Mouse (Mus musculus) stomach, embryonic 15.5 days (tissue): Measurements from ENCODE around the gene Sctr. TPM values are rescaled to one million over a fixed set of nuclear protein-coding genes. Genes with fewer than 3 reads are reported as not detected.

Experiments
- ATAC-seq: fragments of 200-750 bp; cut with Nextera tagmentation; 2 replicates; pipeline ENCODE4 v1.8.0; 2017; ENCODE audit warnings: low read depth, moderate number of reproducible peaks, moderate TSS enrichment; ENCODE audit not compliant: insufficient read depth, low FRiP score
- H3K27ac ChIP-seq: fragments of 300-500 bp; sonication (generic); 2 replicates; pipeline ENCODE4 v1.5.1; 2015; ENCODE audit warnings: mild to moderate bottlenecking, inconsistent platforms
- H3K27me3 ChIP-seq: fragments of 300-500 bp; sonication (generic); replicated peaks from 2 replicates; pipeline ENCODE4 v1.6.1; 2015; ENCODE audit warnings: inconsistent platforms
- H3K36me3 ChIP-seq: fragments of 300-500 bp; sonication (generic); 2 replicates; pipeline ENCODE4 v1.6.1; 2015; ENCODE audit warnings: inconsistent platforms
- H3K4me1 ChIP-seq: fragments of 300-500 bp; sonication (generic); 2 replicates; pipeline ENCODE4 v1.6.1; 2015; ENCODE audit warnings: inconsistent platforms
- H3K4me2 ChIP-seq: fragments of 300-500 bp; sonication (generic); 2 replicates; pipeline ENCODE4 v1.6.1; 2015; ENCODE audit warnings: mild to moderate bottlenecking, inconsistent platforms
- H3K4me3 ChIP-seq: fragments of 300-500 bp; sonication (generic); replicated peaks from 2 replicates; pipeline ENCODE4 v1.5.1; 2015; ENCODE audit warnings: inconsistent platforms
- H3K9ac ChIP-seq: fragments of 300-500 bp; sonication (generic); 2 replicates; pipeline ENCODE4 v1.6.1; 2015; ENCODE audit warnings: inconsistent platforms
- H3K9me3 ChIP-seq: fragments of 300-500 bp; sonication (generic); 2 replicates; pipeline ENCODE4 v1.6.1; 2016; ENCODE audit warnings: inconsistent platforms
- WGBS: fragments of 180-500 bp; shearing (Covaris S2); methylation state at CpG from one replicate; pipeline ENCODE4 v1.1.7; 2015; 5-methylcytosine and 5-hydroxymethylcytosine counted together
- polyA plus RNA-seq: library from polyadenylated mRNA; unstranded; fragments of >200 nt; fragmentation: Nextera tagmentation; extraction: Ambion mirVana; gene quantifications from 2 replicates; pipeline ENCODE4 v1.2.1, GENCODE M21; 2015

Sctr gene
- polyA plus RNA-seq, 1 experiment from 2014 or later: 1.3 TPM

GRCm38 (mm10) chr1:120007851-120008588, 1.3 kb downstream of the Sctr start:
- H3K4me1 ChIP-seq: no peaks in the 10 kb centered on the region; the same call in none of the 2 replicates
- peak overlapping the region; percentile 74 for H3K4me2 ChIP-seq
- no peaks in the 10 kb centered on the region for H3K36me3 ChIP-seq
- H3K27ac ChIP-seq: no peak overlapping the region
- no peaks in the 10 kb centered on the region for H3K9me3 ChIP-seq
- H3K4me3 ChIP-seq: peak overlapping the region; percentile 39; the same call in 1 of the 2 replicates
- no peak overlapping the region for H3K9ac ChIP-seq
- WGBS: 37% methylated on average over 11 of the region's 11 CpGs
- peaks cover 6% of the 10 kb centered on the region; the same call in 1 of the 2 replicates for H3K27me3 ChIP-seq
- ATAC-seq: no peak

DNA sequence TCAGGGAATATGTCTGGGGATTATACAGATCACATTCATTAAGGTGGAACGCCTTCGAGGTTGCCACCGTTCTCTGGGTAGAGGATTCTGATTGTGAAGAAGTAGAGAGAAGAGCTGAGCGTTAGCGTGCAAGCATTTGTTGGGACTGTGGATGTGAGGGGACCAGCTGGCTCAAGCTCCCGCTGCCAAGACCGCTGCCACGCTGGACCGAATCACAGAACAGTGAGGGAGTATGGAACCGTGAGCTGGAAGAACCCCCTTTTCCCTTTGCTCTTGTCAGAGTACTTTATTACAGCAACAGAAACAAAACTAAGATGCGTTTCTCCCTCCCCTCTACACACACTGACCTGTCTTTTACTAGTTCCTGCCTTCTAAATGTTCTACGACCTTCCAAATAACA, 5.9 kb downstream of the Sctr start:
- no peak for ATAC-seq
- H3K27me3 ChIP-seq: 0 out of 2 replicates have a peak, but pooled peaks cover 4% of the 10 kb centered on the region
- H3K9ac ChIP-seq: no peak overlapping the region
- no peak overlapping the region for H3K4me3 ChIP-seq
- no peaks in the 10 kb centered on the region for H3K4me1 ChIP-seq
- H3K27ac ChIP-seq: no peak overlapping the region
- no peak overlapping the region for H3K4me2 ChIP-seq
- 78% methylated on average over 12 of the region's 12 CpGs for WGBS
- H3K36me3 ChIP-seq: no peaks in the 10 kb centered on the region
- no peaks in the 10 kb centered on the region for H3K9me3 ChIP-seq

- Histone ChIP-seq H3K4me2 (no peak overlapping the region), H3K27ac (no peak overlapping the region), H3K9me3 (no peaks in the 10 kb centered on the region), H3K9ac (no peak overlapping the region), H3K4me3 (no peak overlapping the region), H3K36me3 (no peaks in the 10 kb centered on the region), H3K27me3 (0 out of 2 replicates have a peak, but pooled peaks cover 2% of the 10 kb centered on the region), H3K4me1 (no peaks in the 10 kb centered on the region)
- ATAC-seq: no peak
These were observed 6.4 kb downstream of the Sctr start for GRCm38 (mm10) chr1:120013111-120013510.

DNA sequence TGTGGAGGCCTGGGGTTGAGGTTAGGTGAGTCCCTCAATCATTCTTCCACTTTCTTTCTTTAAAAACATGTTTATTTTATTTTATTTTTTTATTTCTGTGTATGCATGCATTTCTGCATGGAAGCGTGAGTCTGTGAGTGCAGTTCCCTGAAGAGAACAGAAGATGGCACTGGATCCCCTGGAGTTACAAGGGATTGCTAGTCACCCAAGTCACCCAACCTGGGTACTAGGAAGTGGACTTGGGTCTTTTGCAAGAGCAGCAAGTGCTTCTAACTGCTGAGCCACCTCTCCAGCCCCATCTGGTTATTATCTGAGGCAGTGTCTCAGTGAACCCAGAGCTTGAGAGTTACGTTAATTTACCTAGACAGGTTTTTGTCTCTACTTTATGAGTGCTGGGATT, 9.5 kb downstream of the Sctr start:
- Histone ChIP-seq H3K36me3 (no peaks in the 10 kb centered on the region), H3K27me3 (no peaks in the 10 kb centered on the region), H3K4me3 (no peak overlapping the region), H3K27ac (no peak overlapping the region), H3K9me3 (no peaks in the 10 kb centered on the region), H3K9ac (no peak overlapping the region), H3K4me2 (no peak overlapping the region), H3K4me1 (no peaks in the 10 kb centered on the region)
- WGBS: 84% methylated on average over 2 of the region's 2 CpGs
- ATAC-seq: no peak

DNA sequence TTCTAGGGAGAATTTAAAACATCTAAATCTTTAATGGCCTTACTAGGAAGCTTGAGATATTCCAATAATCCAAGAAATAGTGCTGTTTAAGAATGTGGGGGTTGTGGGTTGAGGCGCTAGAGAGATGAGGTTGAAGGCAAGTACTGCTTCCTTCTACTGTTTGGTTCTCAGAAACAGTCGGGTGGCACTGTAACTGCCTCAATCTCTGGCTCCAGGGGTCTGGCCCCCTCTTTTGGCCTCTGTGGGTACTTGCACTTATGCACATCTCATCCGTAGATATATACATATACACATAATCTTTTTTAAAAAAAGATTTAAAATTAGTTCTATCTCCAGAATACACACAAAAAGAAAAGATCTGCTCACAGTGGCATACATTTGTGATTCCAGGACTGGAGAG, 12.2 kb downstream of the Sctr start:
- H3K4me3 ChIP-seq: no peak overlapping the region
- H3K4me1 ChIP-seq: no peaks in the 10 kb centered on the region
- no peak overlapping the region for H3K27ac ChIP-seq
- H3K9me3 ChIP-seq: no peaks in the 10 kb centered on the region
- no peaks in the 10 kb centered on the region for H3K27me3 ChIP-seq
- WGBS: 65% methylated on average over 3 of the region's 3 CpGs
- H3K36me3 ChIP-seq: no peaks in the 10 kb centered on the region
- no peak overlapping the region for H3K9ac ChIP-seq
- ATAC-seq: no peak
- no peak overlapping the region for H3K4me2 ChIP-seq

DNA sequence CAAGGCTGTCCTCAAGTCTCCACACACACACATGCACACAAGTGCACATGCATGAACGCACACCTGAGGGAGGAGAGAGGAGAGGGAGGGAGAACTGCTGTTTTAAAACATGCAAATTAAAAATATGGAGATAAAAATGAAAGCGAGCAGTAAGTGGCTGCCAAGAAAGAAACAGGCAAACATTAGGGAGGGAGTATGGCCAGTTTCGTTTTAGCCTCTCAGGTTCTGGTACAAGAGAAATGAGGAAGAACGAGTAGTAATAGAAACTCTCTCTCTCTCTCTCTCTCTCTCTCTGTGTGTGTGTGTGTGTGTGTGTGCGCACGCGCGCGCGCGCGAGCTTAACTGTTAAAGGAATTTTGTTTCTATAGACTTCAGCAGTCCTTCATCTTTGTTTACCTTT, 12.7 kb downstream of the Sctr start:
- H3K4me3 ChIP-seq: no peak overlapping the region
- H3K4me1 ChIP-seq: no peaks in the 10 kb centered on the region
- no peak overlapping the region for H3K27ac ChIP-seq
- no peak overlapping the region for H3K9ac ChIP-seq
- H3K4me2 ChIP-seq: no peak overlapping the region
- H3K36me3 ChIP-seq: no peaks in the 10 kb centered on the region
- no peaks in the 10 kb centered on the region for H3K27me3 ChIP-seq
- no peaks in the 10 kb centered on the region for H3K9me3 ChIP-seq
- WGBS: 87% methylated on average over 12 of the region's 12 CpGs
- ATAC-seq: no peak

GRCm38 (mm10) chr1:120020322-120020897, 13.7 kb downstream of the Sctr start:
- Histone ChIP-seq H3K27ac (no peak overlapping the region), H3K9me3 (no peaks in the 10 kb centered on the region), H3K4me3 (no peak overlapping the region), H3K4me2 (no peak overlapping the region), H3K36me3 (no peaks in the 10 kb centered on the region), H3K27me3 (no peaks in the 10 kb centered on the region), H3K9ac (no peak overlapping the region), H3K4me1 (no peaks in the 10 kb centered on the region)
- no peak for ATAC-seq
- 61% methylated on average over 7 of the region's 7 CpGs for WGBS

DNA sequence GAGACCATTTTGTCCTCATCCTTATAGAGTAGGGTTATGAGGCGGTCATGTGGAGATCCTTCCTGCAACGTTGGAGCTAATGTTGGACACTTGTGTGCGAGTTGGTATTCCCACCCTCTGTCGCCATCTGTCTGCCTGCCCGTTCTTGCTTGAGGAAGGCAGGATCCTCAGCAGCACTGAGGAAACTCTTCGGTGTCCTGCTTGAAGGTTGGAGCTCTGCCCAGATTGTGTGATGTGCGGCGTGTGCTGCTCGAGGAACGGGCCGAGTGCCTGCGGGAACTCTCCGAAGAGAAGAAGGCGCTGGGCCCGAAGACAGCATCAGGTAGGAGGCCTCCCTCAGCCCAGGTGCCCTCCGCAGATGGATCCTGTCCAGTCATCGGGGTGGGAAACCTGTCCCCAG, 15.3 kb downstream of the Sctr start:
- 81% methylated on average over 17 of the region's 17 CpGs for WGBS
- Histone ChIP-seq H3K36me3 (no peaks in the 10 kb centered on the region), H3K27me3 (no peaks in the 10 kb centered on the region), H3K9ac (no peak overlapping the region), H3K4me3 (no peak overlapping the region), H3K4me1 (no peaks in the 10 kb centered on the region), H3K4me2 (no peak overlapping the region), H3K27ac (no peak overlapping the region), H3K9me3 (no peaks in the 10 kb centered on the region)
- ATAC-seq: no peak

GRCm38 (mm10) chr1:120024331-120025049, 17.8 kb downstream of the Sctr start:
- Histone ChIP-seq H3K27me3 (no peaks in the 10 kb centered on the region), H3K4me1 (no peaks in the 10 kb centered on the region), H3K9ac (no peak overlapping the region), H3K9me3 (no peaks in the 10 kb centered on the region), H3K36me3 (no peaks in the 10 kb centered on the region), H3K4me3 (no peak overlapping the region), H3K4me2 (no peak overlapping the region), H3K27ac (peak overlapping the region; percentile 51; the same call in 1 of the 2 replicates)
- no peak for ATAC-seq
- 37% methylated on average over 10 of the region's 10 CpGs for WGBS

DNA sequence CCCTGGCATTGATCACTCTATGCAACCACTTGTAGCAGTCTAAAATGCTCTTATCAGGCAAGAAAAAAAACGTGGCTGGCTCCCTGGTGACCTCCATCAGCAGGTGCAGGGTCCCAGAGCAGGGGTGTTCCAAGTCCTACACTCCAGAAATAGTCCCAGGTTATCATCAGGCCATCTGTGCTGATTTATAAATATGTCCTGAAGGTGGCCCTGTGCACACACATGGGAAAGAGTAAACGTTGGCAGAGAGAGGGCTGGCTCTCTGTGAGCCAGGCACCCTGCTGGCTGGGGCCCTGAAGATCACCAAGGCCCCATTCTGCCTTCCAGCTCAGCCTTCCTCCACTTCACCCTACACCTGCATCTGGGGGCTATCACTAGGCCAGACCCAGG, 18.4 kb downstream of the Sctr start:
- no peak overlapping the region for H3K4me2 ChIP-seq
- no peaks in the 10 kb centered on the region for H3K9me3 ChIP-seq
- H3K27ac ChIP-seq: no peak overlapping the region
- 11% methylated on average over 2 of the region's 2 CpGs for WGBS
- no peak overlapping the region for H3K4me3 ChIP-seq
- no peaks in the 10 kb centered on the region for H3K27me3 ChIP-seq
- H3K9ac ChIP-seq: no peak overlapping the region
- H3K36me3 ChIP-seq: no peaks in the 10 kb centered on the region
- no peaks in the 10 kb centered on the region for H3K4me1 ChIP-seq
- peak; percentile 74 for ATAC-seq

GRCm38 (mm10) chr1:120027693-120028092, 21.0 kb downstream of the Sctr start:
- ATAC-seq: no peak
- 68% methylated on average over 4 of the region's 4 CpGs for WGBS
- no peak overlapping the region for H3K4me2 ChIP-seq
- H3K9ac ChIP-seq: no peak overlapping the region
- H3K27ac ChIP-seq: no peak overlapping the region
- no peaks in the 10 kb centered on the region for H3K27me3 ChIP-seq
- H3K9me3 ChIP-seq: no peaks in the 10 kb centered on the region
- no peaks in the 10 kb centered on the region for H3K36me3 ChIP-seq
- no peak overlapping the region for H3K4me3 ChIP-seq
- H3K4me1 ChIP-seq: no peaks in the 10 kb centered on the region

GRCm38 (mm10) chr1:120030474-120030873, 23.8 kb downstream of the Sctr start:
- ATAC-seq: no peak
- H3K4me1 ChIP-seq: no peaks in the 10 kb centered on the region; the same call in 1 of the 2 replicates
- no peak overlapping the region for H3K27ac ChIP-seq
- no peaks in the 10 kb centered on the region for H3K36me3 ChIP-seq
- no peaks in the 10 kb centered on the region for H3K27me3 ChIP-seq
- H3K9ac ChIP-seq: no peak overlapping the region
- H3K4me3 ChIP-seq: no peak overlapping the region
- H3K9me3 ChIP-seq: no peaks in the 10 kb centered on the region
- H3K4me2 ChIP-seq: no peak overlapping the region
- 83% methylated on average over 3 of the region's 3 CpGs for WGBS
